Mouse (Mus musculus) CD8-positive naive resting alpha-beta T cell, adult 2 months (primary cell): ENCODE measurements around the gene Tmem59l.
"Not testable (repeated sequence)": the region's sequence is repeated elsewhere in the genome, so short reads cannot be mapped to it uniquely, and the experiment has no call there.

Source experiments
- DNase-seq, 2 experiments: peaks; one replicate each; pipeline ENCODE4 v3.0.0; 2022; ENCODE audit warnings: low read depth in 2 of 2, low spot score in 2 of 2

Tmem59l gene

GRCm38 (mm10) chr8:70486941-70487520 is at the start of gene Tmem59l:
Gene Tmem59l, minus strand, starts transcription at chr8:70487358.
- no peak for DNase-seq

- DNase-seq: no peak
Observed at GRCm38 (mm10) chr8:70535701-70536100, 48.5 kb upstream of the Tmem59l start.

GRCm38 (mm10) chr8:70535221-70535620 is 48.1 kb upstream of the Tmem59l start:
- no peak for DNase-seq

- no peak for DNase-seq
Observed at GRCm38 (mm10) chr8:70534281-70534680, 47.1 kb upstream of the Tmem59l start.

- no peak for DNase-seq
Observed at GRCm38 (mm10) chr8:70530314-70530713, 43.2 kb upstream of the Tmem59l start.

GRCm38 (mm10) chr8:70529741-70530161 is 42.6 kb upstream of the Tmem59l start:
- DNase-seq: no peak

GRCm38 (mm10) chr8:70529299-70529698 is 42.1 kb upstream of the Tmem59l start:
- no peak for DNase-seq

GRCm38 (mm10) chr8:70528182-70528797 is 41.1 kb upstream of the Tmem59l start:
- DNase-seq: no peak

- peak; percentile 91 to 96 for DNase-seq
Observed at GRCm38 (mm10) chr8:70527512-70528181, 40.5 kb upstream of the Tmem59l start, which contains the start of the genes Fkbp8 and Kxd1. Gene Fkbp8, plus strand, starts transcription at chr8:70527724. Gene Kxd1, minus strand, starts transcription at chr8:70527956.

GRCm38 (mm10) chr8:70527111-70527511 is 40.0 kb upstream of the Tmem59l start:
- no peak for DNase-seq

GRCm38 (mm10) chr8:70522592-70523403 is 35.6 kb upstream of the Tmem59l start:
- peak; percentile 96 to 97 for DNase-seq

GRCm38 (mm10) chr8:70519606-70520005 is 32.4 kb upstream of the Tmem59l start:
- no peak for DNase-seq

GRCm38 (mm10) chr8:70519043-70519442 is 31.9 kb upstream of the Tmem59l start:
- no peak for DNase-seq

GRCm38 (mm10) chr8:70517940-70518643 is 30.9 kb upstream of the Tmem59l start:
- DNase-seq: no peak

GRCm38 (mm10) chr8:70513441-70513840 is 26.3 kb upstream of the Tmem59l start:
- DNase-seq: no peak

- DNase-seq: no peak
Observed at GRCm38 (mm10) chr8:70512253-70512903, 25.2 kb upstream of the Tmem59l start.

- DNase-seq: no peak
Observed at GRCm38 (mm10) chr8:70511770-70512169, 24.6 kb upstream of the Tmem59l start.

- DNase-seq: not testable (repeated sequence)
Observed at GRCm38 (mm10) chr8:70511174-70511573, 24.0 kb upstream of the Tmem59l start.

GRCm38 (mm10) chr8:70510228-70510915 is 23.2 kb upstream of the Tmem59l start, which contains the start of gene Uba52:
Gene Uba52, minus strand, starts transcription at chr8:70510801.
- DNase-seq: peak; percentile 96 to 97
